Mouse (Mus musculus) gastrocnemius, postnatal 10 days (tissue): Measurements from ENCODE around the gene Pqlc2. TPM values are rescaled to one million over a fixed set of nuclear protein-coding genes. Genes with fewer than 3 reads are reported as not detected.

Experiments
- DNase-seq: peaks from one replicate; pipeline ENCODE4 v3.0.0; 2021; ENCODE audit warnings: mixed read lengths
- microRNA-seq, 2 experiments: library from miRNA; unstranded; fragments of <30 nt; microRNA quantifications; one replicate each; pipeline ENCODE4 v1.2.0; 2021
- total RNA-seq, 2 experiments: library from RNA; stranded (reverse); gene quantifications; 2 replicates each; pipeline ENCODE4 v1.2.3; 2021

Gene Pqlc2
- total RNA-seq, 2 experiments from 2014 or later, result 4.9 to 5.6 TPM

- DNase-seq, result no peak
These were observed 44.6 kb downstream of the Pqlc2 start for GRCm38 (mm10) chr4:139265783-139266499.

GRCm38 (mm10) chr4:139262981-139263380 lies 47.5 kb downstream of the Pqlc2 start:
- no peak for DNase-seq

- no peak for DNase-seq
These were observed 51.1 kb downstream of the Pqlc2 start for GRCm38 (mm10) chr4:139259302-139259871.

- DNase-seq, result no peak
These were observed 51.7 kb downstream of the Pqlc2 start for GRCm38 (mm10) chr4:139258621-139259301.

- DNase-seq, result no peak
These were observed 53.8 kb downstream of the Pqlc2 start for GRCm38 (mm10) chr4:139256708-139257107.

GRCm38 (mm10) chr4:139256146-139256545 lies 54.4 kb downstream of the Pqlc2 start:
- DNase-seq, result no peak

GRCm38 (mm10) chr4:139253206-139253605 lies 57.3 kb downstream of the Pqlc2 start:
- DNase-seq, result no peak

GRCm38 (mm10) chr4:139252051-139252760 lies 58.3 kb downstream of the Pqlc2 start:
- peak; percentile 80 for DNase-seq

GRCm38 (mm10) chr4:139250886-139251285 lies 59.6 kb downstream of the Pqlc2 start:
- no peak for DNase-seq

GRCm38 (mm10) chr4:139250043-139250442 lies 60.5 kb downstream of the Pqlc2 start:
- DNase-seq, result no peak

- no peak for DNase-seq
These were observed 61.8 kb downstream of the Pqlc2 start for GRCm38 (mm10) chr4:139248736-139249135.

- DNase-seq, result no peak
These were observed 62.5 kb downstream of the Pqlc2 start for GRCm38 (mm10) chr4:139247966-139248365.

- DNase-seq, result no peak
These were observed 64.2 kb downstream of the Pqlc2 start for GRCm38 (mm10) chr4:139246130-139246877.

GRCm38 (mm10) chr4:139245534-139245933 lies 65.0 kb downstream of the Pqlc2 start:
- no peak for DNase-seq

GRCm38 (mm10) chr4:139244766-139245165 lies 65.7 kb downstream of the Pqlc2 start:
- DNase-seq, result no peak

GRCm38 (mm10) chr4:139244176-139244575 lies 66.3 kb downstream of the Pqlc2 start:
- DNase-seq, result no peak

Small RNA genes within 50 kb of the gene (microRNA-seq; reads per million reads assigned to microRNA genes)
- 0 reads per million in 2 experiments for gene Gm24245
- gene Gm25732, result 0 reads per million in 2 experiments

Other genes starting within 250 kb of the Pqlc2 start
- not detected for gene Htr6, start 235.1 kb downstream of the Pqlc2 start, total RNA-seq
- gene Nbl1, start 217.7 kb downstream of the Pqlc2 start, total RNA-seq, result 10 to 100 TPM; 51.0 to 51.1 TPM
- 100 to 1,000 TPM; 399 to 482 TPM for gene Minos1, start 179.6 kb downstream of the Pqlc2 start, total RNA-seq
- 100 to 1,000 TPM; 576 to 632 TPM for gene Capzb, start 117.8 kb downstream of the Pqlc2 start, total RNA-seq
- gene Akr7a5, start within 50 bp of the Pqlc2 start, total RNA-seq, result 10 to 100 TPM; 32.7 to 36.9 TPM
- 10 to 100 TPM; 44.3 to 44.9 TPM for gene Mrto4, start 41.9 kb upstream of the Pqlc2 start, total RNA-seq
- 10 to 100 TPM; 30.7 TPM for gene Emc1, start 41.9 kb upstream of the Pqlc2 start, total RNA-seq
- 10 to 100 TPM; 79.7 to 99.0 TPM for gene Ubr4, start 41.9 kb upstream of the Pqlc2 start, total RNA-seq
- 1 to 10 TPM; 5.6 to 7.5 TPM for gene Iffo2, start 219.8 kb upstream of the Pqlc2 start, total RNA-seq